Mouse (Mus musculus) megakaryocyte progenitor cell, adult 5-6 weeks (primary cell): ENCODE measurements at regions not wholly inside any gene's neighbourhood (a gene's known extent, or its start where the extent isn't known, plus 50 kb on each side); places are given as distances from the start of the nearest gene placed in this dataset.

ENCODE experiments used
- ATAC-seq: replicated peaks from 2 replicates; pipeline ENCODE4 v1.8.0; 2016; ENCODE audit warnings: mild to moderate bottlenecking, moderate TSS enrichment, inconsistent platforms; ENCODE audit not compliant: poor library complexity

DNA sequence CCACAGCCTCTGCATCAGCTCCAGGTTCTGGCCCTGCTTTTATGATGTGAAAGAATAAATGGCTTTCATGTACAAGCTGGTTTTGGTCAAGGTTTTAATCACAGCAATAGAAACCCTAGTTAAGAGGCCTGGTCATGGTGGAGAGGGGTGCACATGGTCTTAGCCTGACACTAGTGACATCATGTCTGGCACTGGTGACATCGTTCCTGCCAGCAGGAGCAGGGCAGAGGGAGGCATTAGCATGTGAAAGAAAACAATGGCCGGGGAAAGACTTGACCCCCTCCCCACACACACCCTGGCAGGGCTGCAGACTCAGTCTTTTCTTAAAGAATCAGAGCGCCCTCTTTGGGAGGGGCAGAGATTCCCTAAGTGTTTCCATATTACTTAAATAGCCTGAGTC is 139.2 kb downstream of the Matn1 start:
- ATAC-seq, result no peak

DNA sequence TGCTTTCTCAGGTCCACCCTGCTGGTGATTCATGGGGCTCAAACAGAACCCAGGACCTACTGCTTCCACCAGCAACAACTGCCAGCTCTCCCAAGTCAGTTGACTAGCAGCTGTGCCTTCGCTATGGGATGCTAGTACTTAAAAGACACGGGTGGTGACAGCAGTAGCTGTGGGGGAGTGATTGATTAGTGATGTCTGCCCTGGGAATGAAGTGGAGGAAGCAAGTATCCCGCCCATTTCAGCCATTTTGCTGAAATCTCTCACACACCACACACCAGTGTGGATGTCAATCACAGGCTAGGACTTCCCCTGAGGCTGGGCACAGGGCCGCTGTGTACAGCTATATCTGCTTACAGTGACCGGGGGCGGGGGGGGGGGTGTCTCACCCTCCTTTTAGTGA is 153.2 kb downstream of the Matn1 start:
- ATAC-seq, result no peak

- ATAC-seq, result no peak
Measured at GRCm38 (mm10) chr4:131100093-131100795, 156.1 kb downstream of the Matn1 start.

- no peak for ATAC-seq
Measured at GRCm38 (mm10) chr4:131100796-131101156, 156.6 kb downstream of the Matn1 start.

DNA sequence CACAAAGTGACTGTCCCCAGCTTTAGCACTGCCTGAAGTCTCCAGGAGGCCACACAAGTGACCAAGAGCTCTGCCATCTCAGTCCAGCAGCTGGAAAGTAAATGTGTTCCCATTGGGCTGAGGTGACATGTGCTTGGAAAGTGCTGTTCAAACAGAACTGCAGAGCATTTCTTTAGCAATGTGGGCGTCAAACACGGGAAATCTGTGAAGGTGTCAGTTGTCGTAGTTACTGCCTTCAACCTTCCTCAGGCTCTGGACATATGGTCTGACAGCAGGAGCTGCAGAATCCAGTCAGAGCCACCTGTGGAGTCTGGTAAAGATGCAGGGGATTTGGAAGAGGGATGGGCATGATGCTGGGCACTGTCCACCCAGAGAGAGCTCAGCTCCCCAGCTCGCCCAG is 158.0 kb downstream of the Matn1 start:
- no peak for ATAC-seq

- ATAC-seq, result no peak
Measured at GRCm38 (mm10) chr4:131107127-131107857, 163.1 kb downstream of the Matn1 start.

DNA sequence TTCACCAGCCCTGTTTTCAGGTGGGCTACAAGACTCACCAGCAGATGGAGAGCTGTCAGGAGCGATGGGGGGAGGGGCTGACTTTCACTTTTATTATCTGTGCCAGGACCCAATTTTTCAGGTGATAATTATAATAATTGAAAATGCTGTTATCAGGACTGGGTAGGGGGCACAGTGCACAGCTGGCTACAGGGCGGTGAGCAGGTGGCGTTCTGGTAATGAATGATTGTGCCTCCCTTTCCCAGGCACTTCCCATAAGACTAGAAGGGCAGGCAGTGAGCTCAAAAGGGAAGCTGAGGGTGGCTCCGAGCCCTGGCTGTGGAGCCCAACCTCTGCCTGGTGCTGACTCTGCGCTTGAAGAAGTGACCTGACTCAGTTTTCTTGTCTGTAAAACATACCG is 168.4 kb downstream of the Matn1 start:
- no peak for ATAC-seq

DNA sequence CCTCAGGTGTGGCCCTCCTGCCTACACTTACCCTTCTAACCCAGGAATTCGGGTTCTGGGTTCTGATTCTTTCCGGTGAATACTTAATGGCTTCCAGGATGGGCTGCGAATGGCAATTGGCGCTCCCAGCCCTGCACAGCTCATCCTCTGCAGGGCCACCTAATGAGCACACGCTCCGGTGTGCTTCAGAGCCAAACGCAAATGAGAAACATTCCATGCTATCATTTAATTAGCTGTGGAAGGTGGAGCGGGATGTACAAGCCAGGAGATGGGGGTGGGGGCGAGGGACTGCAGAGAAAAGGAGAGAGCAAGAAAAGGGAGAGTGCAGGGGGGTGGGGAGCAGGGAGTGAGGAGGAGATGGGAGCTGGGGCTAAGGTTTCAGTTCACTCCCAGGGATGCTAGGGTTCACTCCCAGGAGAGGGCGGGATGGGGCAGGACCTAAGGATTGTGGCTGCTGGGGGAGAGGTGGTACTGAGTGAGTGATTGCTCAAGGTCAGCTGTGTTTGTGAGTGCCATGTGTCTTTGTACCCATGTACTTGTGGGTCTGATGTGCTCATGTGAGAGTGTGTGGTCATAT is 169.6 kb downstream of the Matn1 start:
- ATAC-seq, result no peak

DNA sequence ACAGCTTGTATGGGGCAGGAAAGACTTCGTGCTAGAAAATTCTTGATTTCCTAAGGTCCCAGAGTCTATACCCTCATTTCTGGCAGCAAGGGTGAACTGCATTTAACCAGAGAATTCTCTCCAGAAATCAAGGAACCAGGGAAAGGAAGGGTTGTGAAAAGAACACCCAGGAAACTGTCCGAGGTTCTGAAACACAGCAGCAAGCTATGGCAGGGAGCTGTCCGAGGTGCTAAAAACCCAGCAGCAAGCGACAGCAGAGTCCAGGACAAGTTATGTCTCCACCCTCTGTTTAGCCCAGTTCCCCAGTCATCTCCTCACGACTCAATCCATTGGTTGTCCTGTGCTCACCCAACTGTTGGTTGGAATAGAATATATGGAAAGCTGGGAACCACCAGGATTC is 171.1 kb downstream of the Matn1 start:
- peak; percentile 80 for ATAC-seq

GRCm38 (mm10) chr4:131118586-131118985 is 174.4 kb downstream of the Matn1 start:
- no peak for ATAC-seq

- ATAC-seq, result no peak
Measured at GRCm38 (mm10) chr4:131119621-131120020, 175.4 kb downstream of the Matn1 start.

GRCm38 (mm10) chr4:131120680-131121079 is 176.5 kb downstream of the Matn1 start:
- no peak for ATAC-seq

- no peak for ATAC-seq
Measured at GRCm38 (mm10) chr4:131125975-131126374, 181.8 kb downstream of the Matn1 start.

- no peak for ATAC-seq
Measured at GRCm38 (mm10) chr4:131126901-131127300, 182.7 kb downstream of the Matn1 start.

DNA sequence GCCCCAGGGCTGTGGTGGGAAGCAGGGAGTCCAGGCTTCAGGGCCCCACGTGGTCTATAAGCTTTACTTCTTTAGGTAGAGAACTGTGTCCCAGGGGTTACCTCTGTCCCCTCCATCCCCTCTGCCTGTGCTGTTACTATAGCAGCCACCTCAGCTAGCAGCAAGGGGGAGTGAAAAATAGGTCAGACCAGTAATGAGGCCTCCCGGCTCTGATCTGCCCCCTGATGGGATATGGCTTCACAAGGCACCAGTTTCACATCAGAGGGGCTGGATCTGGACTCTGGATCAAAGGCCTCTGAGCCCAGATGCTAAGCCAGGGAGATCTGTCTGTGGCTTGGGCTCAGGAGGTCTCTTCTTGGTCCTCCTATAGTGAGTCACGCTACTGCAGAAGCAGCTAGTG is 184.5 kb downstream of the Matn1 start:
- ATAC-seq, result no peak

GRCm38 (mm10) chr4:131132201-131132600 is 188.0 kb downstream of the Matn1 start:
- ATAC-seq, result no peak

DNA sequence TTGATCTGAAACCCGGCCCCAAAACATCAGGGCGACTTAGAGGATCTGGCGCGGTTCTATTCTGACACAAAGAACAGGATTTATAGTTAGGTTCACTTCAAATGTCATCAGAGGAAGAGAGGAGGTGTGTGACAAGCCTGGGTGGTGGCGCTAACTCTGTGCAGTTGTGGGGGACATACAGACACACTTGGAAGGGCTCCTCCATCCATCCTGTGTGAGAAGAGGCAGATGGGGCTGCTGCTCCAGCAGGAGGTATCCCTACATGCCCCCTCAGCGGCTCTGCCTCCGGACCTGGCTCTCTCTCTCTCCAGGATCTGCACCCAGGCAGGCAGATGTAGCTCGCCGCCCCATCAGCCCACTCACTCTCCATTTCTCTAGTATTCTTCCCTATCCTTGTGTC is 188.6 kb downstream of the Matn1 start:
- ATAC-seq, result no peak

DNA sequence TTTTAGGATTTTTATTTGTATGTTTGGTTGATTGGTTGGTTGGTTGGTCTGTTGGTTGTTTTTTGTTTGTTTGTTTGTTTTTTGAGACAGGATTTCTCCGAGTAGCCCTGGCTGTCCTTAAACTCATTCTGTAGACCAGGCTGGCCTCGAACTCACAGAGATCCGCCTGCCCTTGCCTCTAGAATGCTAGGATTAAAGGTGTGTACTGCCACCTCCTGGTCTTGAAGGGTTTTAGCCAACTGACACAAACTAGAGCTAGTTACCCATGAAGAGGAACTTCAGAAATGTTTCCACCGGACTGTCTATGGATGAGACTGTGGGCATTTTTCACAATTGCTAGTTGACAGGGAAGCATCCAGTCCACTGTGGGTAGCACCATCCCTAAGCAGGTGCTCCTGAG is 191.7 kb downstream of the Matn1 start:
- ATAC-seq, result no peak

GRCm38 (mm10) chr4:131138891-131139290 is 194.7 kb downstream of the Matn1 start:
- no peak for ATAC-seq

DNA sequence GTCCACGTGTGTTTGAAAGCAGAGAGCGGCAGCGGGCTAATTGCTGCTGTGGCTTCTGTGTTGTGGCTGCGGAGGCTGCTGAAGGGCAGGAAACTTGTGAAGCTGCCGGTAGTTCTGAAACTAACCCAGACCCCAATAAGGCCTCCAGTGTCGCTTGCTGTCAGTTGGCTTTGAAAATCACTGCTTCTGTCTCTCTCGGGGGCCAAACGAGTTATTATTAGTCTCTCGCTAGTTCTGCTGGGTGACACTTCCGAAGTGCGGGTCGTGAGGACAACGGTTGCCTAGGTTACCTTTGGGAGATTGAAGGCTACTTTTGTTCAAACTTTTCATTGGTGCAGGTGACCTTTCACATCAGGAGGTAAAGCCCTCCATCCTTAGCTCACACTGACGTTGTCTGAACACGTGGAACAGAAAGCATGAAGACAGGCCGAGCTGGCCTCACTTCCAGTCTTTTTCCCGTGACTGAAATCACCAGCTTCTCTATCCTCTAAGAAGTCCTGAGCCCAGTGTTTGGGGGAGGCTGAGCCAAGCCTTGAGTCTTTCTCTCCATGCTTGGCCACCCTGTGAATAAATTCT is 197.8 kb downstream of the Matn1 start:
- ATAC-seq, result no peak

DNA sequence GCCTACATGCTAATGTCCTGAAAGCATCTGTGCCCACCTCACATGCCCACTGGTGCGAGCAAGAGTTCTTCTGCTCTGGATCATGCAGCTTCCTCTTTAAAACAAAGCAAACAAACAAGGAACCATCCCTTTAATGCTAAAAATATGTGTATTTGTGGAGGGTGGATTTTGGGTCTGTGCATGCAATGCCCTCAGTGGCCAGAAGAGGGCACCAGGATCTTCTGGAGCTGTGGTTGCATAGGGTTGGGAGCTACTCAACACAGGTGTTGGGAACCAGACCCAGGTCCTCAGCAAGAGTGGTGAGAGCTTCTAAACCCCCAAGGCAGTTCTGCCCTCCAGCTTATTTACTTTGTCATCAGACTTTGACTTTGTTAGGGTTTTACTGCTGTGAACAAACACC is 201.3 kb downstream of the Matn1 start:
- no peak for ATAC-seq
